Mouse (Mus musculus) cortical plate, adult 2 months (tissue): ENCODE measurements around the gene Enox1.

Experiments
- CTCF ChIP-seq: fragments of 200-500 bp; IDR thresholded peaks from 2 replicates; pipeline ENCODE4 v1.5.1; 2011; ENCODE audit warnings: mild to moderate bottlenecking, control low read depth, low read length; ENCODE audit not compliant: insufficient read depth; ENCODE audit errors: extremely low read depth
- POLR2A ChIP-seq: fragments of 200-500 bp; IDR thresholded peaks from 2 replicates; pipeline ENCODE4 v1.6.1; 2011; ENCODE audit warnings: mild to moderate bottlenecking, low read length, control low read depth; ENCODE audit not compliant: insufficient read depth; ENCODE audit errors: extremely low read depth

DNA sequence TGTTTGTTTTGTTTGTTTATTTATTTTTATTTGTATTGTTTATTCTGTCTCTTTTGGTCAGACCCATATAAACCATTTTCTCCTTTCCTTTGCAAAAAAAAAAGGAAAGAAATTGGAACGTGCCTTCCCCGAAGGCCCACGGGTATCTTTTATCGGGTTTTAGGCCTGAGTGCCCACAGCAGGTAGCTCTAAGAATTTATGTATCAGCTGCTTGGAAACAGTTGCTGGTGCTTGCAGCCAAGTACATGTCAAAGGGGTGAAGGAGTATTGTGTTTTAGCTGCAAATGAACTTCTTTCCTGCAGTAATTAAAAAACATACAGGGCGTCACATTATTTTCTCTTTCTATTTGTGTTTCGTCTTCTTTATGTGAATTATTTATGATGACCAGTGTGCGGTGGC lies 377.6 kb downstream of the Enox1 start:
- no peak for TF ChIP-seq POLR2A
- no peak for TF ChIP-seq CTCF
